Mouse (Mus musculus): ENCODE results near the gene Amigo2. TPM values are rescaled to one million over a fixed set of nuclear protein-coding genes. Genes with fewer than 3 reads are reported as not detected.

Amigo2 gene
- total RNA-seq, 2 experiments from 2014 or later, result 2.8 to 3.1 TPM

GRCm38 (mm10) chr15:97267094-97267695, 20.1 kb upstream of the Amigo2 start:
- DNase-seq, result no peak

- DNase-seq, result no peak
These were observed 19.3 kb upstream of the Amigo2 start for GRCm38 (mm10) chr15:97266236-97266845.

- DNase-seq, result no peak
These were observed 15.2 kb upstream of the Amigo2 start for GRCm38 (mm10) chr15:97262251-97262650.

GRCm38 (mm10) chr15:97259968-97260597, 13.0 kb upstream of the Amigo2 start:
- no peak for DNase-seq

- DNase-seq, result no peak
These were observed 12.2 kb upstream of the Amigo2 start for GRCm38 (mm10) chr15:97259300-97259699.

GRCm38 (mm10) chr15:97258483-97259230, 11.6 kb upstream of the Amigo2 start:
- DNase-seq, result no peak

- DNase-seq, result no peak
These were observed 10.2 kb upstream of the Amigo2 start for GRCm38 (mm10) chr15:97257206-97257775.

GRCm38 (mm10) chr15:97256411-97256810, 9.3 kb upstream of the Amigo2 start:
- DNase-seq, result no peak

- no peak for DNase-seq
These were observed 8.7 kb upstream of the Amigo2 start for GRCm38 (mm10) chr15:97255800-97256199.

GRCm38 (mm10) chr15:97254375-97254774, 7.3 kb upstream of the Amigo2 start:
- no peak for DNase-seq

GRCm38 (mm10) chr15:97252493-97253034, 5.5 kb upstream of the Amigo2 start:
- no peak for DNase-seq

- no peak for DNase-seq
These were observed 2.2 kb upstream of the Amigo2 start for GRCm38 (mm10) chr15:97249322-97249721.

GRCm38 (mm10) chr15:97248296-97248695, 1.2 kb upstream of the Amigo2 start:
- no peak for DNase-seq

- no peak for DNase-seq
These were observed 689 bp upstream of the Amigo2 start for GRCm38 (mm10) chr15:97247791-97248161.

- no peak for DNase-seq
These were observed 831 bp downstream of the Amigo2 start for GRCm38 (mm10) chr15:97246256-97246655.

- no peak for DNase-seq
These were observed 1.7 kb downstream of the Amigo2 start for GRCm38 (mm10) chr15:97245392-97245791.

- peak; percentile 53 for DNase-seq
These were observed 10.1 kb downstream of the Amigo2 start for GRCm38 (mm10) chr15:97236943-97237342.

- peak; percentile 70 for DNase-seq
These were observed 11.9 kb downstream of the Amigo2 start for GRCm38 (mm10) chr15:97235183-97235582.

GRCm38 (mm10) chr15:97234076-97234475, 13.0 kb downstream of the Amigo2 start:
- no peak for DNase-seq

- DNase-seq, result no peak
These were observed 17.5 kb downstream of the Amigo2 start for GRCm38 (mm10) chr15:97229494-97230077.

GRCm38 (mm10) chr15:97224003-97224402, 23.1 kb downstream of the Amigo2 start:
- no peak for DNase-seq

- DNase-seq, result no peak
These were observed 23.7 kb downstream of the Amigo2 start for GRCm38 (mm10) chr15:97223431-97223830.

Measured in gastrocnemius, postnatal 10 days (tissue).